Mouse (Mus musculus) heart, postnatal 0 days (tissue): Measurements from ENCODE around the gene Pmpcb.

Experiments
- CTCF ChIP-seq: IDR thresholded peaks from 2 replicates; pipeline ENCODE4 v1.5.1; 2016; ENCODE audit warnings: antibody characterized with exemption, control low read depth, low read depth
- EP300 ChIP-seq: IDR thresholded peaks from 2 replicates; pipeline ENCODE4 v1.6.1; 2016; ENCODE audit warnings: antibody characterized with exemption, low read depth

- TF ChIP-seq CTCF (no peak), EP300 (no peak)
Measured at GRCm38 (mm10) chr5:21694854-21695490, 42.0 kb upstream of the Pmpcb start.
